Mouse (Mus musculus) brain, adult 2 months (tissue): ENCODE results near the gene Tmem28.

Experiments used
- DNase-seq: peaks from one replicate; pipeline ENCODE4 v3.0.0; 2011; ENCODE audit warnings: low read depth, low spot score

Gene Tmem28

GRCm38 (mm10) chrX:99820790-99821395, at the start of gene Tmem28:
Gene Tmem28 (plus strand): TSS chrX:99821021.
- DNase-seq: peak; percentile 35

DNA sequence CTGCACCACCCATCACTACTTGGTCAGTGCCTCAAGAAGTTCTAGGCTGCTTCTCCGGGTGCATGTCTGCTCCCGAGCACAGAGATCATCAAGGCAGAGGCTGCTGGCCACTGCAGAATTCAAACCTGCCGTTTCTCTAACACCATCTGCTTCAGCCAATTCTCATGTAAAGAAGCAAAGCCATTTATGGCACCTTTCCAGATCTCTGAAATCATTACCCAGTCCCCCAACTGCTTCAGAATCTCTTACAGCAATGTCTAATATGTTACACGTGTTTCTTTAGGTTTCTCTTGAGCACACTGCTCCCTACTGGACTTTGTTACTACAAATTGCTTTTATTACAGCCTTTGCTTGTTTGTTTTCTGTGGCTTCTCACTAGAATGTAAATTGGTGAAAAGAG, 40.5 kb upstream of the Tmem28 start:
- peak; percentile 1 for DNase-seq

DNA sequence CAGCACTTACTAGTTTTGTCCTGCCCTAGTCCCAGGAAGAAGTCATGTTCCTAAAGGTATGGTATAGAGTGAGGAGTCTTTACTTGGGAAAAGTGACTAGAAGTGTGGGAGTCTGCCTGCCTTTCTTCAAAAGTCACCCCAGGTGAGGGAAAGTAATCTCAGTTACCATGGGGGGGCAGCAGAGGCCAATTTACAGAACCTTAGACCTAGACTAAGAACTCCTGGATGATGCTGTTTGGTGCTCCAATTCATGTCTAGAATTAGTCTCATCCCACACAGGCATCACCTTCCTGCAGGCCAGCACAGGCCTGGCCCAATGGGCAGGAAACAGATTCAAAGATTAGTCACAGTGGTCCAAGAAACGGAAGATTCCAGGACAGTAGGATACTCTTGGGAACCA, 12.4 kb upstream of the Tmem28 start:
- DNase-seq: peak; percentile 47

DNA sequence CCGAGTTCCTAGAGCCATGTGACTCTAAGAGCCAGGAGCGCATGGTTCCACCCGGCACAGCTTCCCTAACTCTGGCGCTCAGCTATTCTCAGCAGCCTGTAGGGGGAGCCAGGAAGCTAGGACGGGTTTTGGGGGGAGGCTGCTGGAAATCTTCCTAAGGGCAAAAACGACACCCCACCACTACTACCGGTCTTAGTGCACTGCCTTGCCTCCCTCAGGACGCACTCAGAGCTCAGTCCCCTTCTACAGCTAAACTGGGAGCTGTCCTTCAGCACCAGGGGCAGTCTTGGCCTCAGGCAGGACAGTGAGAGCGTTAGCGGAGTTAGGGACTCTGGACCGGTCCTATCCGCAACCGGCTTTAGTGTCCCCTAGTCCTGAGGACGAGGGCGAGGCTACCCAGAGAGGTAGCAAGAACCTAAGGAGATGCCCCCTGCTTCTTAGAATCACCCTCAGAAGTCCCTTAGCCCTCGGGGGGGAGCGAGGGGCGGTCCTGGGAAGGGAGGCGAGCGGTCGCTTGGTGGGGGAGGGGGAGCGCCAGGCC, 1.4 kb upstream of the Tmem28 start:
- DNase-seq: peak; percentile 90

DNA sequence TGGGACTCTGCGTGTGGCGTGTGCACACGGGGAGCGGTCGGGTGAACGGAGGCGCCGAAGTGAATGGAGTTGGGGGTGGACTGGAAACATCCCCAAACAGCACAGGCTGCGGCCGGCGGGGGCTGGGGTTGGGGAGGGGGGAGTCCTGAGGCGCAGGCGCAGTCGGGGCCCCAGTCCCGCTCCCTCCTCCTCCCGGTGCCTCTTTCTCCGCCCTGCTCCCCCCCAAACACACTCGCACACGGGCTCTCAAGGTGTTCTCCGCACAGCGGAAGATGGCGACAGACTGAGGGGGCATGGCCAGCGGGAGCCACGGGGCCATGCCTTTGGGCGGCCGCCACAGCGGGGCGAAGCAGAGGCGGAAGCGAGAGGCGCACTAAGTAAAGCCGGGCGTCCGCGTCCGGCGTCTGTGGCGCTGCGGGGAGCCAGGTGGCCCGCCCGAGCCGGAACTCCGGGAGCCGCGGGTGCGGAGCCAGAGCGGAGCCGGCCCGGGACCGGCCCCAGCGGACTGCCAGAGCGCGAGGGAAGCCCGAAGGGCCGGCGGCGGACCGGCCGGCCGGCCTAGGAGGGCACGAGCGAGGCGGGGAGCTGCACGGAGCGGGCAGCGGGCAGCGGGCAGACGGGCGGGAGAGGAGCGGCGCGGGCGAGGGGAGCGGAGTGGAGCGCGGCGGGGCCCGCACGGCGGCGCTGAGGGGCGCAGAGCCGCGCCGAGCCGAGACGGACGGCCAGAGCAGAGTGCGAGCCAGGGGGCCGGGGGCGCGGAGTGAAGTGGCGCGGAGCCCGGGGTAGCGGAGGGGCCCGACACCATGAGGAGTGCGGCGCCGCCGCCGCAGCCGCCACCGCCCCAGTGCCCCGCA, 658 bp upstream of the Tmem28 start:
- peak; percentile 87 for DNase-seq

- DNase-seq: peak; percentile 21
These were observed 21.3 kb downstream of the Tmem28 start for GRCm38 (mm10) chrX:99842090-99842489.

DNA sequence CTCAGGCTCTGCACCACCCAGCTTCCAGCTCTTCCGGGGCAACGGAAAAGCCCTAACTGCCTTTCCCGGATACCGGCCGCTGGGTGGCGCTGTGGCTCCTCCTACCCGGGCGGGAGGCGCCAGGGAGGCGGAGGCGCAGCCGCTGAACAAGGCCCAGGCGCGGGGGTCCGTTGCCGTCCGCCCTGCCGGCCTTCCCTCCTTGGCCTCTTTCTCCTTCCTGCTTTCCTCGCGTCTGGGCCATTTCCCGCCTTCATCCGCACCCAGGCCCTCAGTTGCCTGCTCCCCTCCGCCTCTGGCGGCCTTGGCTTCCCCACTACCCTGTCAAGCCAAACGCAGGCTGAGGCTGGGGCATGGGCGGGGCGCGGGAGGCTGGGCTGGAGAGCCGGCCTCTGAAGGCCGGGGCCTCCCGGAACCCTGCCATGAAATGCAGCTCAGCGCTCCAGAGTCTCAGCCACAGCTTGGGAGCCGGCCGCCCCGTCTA, 32.5 kb downstream of the Tmem28 start:
- peak; percentile 32 for DNase-seq

DNA sequence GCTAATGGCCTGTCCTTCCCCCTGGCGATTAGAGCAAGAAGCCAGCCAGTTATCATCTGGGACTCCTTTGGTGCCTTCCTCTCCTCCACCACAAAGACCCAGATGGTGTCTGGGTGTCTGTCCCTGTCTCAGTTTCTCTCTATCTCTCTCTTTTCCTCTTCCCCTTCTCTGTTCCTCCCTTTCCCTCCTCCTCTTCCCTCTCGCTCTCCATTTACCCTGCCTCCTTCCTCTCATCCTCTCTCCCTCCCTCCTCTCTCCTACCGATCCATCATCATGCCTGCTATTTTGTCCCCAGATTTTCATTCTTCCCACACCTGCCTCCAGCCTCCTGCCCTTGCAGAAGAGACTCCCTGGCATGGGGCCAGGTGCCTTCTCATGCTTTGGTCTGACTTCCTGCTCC, 33.0 kb downstream of the Tmem28 start:
- DNase-seq: no peak

GRCm38 (mm10) chrX:99872228-99872627, 51.4 kb downstream of the Tmem28 start:
- no peak for DNase-seq

DNA sequence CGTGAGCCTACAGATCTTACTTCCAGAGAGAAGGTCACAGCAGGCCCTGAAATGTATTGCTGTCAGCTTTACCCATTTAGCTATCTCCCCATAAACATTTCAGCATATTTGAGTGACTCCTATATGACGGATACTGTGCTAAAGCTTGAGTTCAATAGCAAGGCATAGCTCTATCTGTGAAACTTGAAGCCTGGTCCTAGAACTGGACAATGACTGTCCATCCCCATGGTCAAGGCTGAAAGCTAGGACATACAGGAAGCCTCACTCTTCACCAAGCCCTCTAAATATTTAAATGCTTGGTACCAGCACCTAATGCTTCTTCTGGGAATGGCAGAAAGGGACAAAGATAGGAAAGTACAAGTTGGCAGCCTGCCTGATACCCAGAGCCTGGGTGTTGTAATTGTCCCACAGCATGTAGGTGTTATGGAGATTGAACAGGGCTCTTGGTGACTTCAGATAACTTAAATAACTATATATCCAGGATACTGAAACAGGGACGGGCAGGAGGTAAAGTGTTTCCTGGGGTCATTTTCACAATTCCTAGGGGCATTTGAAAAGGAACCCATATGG, 51.9 kb downstream of the Tmem28 start:
- DNase-seq: no peak

- DNase-seq: no peak
These were observed 52.6 kb downstream of the Tmem28 start for GRCm38 (mm10) chrX:99873259-99873919.

GRCm38 (mm10) chrX:99873920-99874296, 53.1 kb downstream of the Tmem28 start:
- DNase-seq: no peak

GRCm38 (mm10) chrX:99876781-99877180, 56.0 kb downstream of the Tmem28 start:
- DNase-seq: peak; percentile 28

- no peak for DNase-seq
These were observed 62.6 kb downstream of the Tmem28 start for GRCm38 (mm10) chrX:99883396-99883795.
